Mouse (Mus musculus): ENCODE measurements around the gene Camk2n2. TPM values are rescaled to one million over a fixed set of nuclear protein-coding genes. Genes with fewer than 3 reads are reported as not detected.

Gene Camk2n2
- total and polyA plus RNA-seq, 3 experiments = 1.5 to 7.0 (median 2.0) TPM

DNA sequence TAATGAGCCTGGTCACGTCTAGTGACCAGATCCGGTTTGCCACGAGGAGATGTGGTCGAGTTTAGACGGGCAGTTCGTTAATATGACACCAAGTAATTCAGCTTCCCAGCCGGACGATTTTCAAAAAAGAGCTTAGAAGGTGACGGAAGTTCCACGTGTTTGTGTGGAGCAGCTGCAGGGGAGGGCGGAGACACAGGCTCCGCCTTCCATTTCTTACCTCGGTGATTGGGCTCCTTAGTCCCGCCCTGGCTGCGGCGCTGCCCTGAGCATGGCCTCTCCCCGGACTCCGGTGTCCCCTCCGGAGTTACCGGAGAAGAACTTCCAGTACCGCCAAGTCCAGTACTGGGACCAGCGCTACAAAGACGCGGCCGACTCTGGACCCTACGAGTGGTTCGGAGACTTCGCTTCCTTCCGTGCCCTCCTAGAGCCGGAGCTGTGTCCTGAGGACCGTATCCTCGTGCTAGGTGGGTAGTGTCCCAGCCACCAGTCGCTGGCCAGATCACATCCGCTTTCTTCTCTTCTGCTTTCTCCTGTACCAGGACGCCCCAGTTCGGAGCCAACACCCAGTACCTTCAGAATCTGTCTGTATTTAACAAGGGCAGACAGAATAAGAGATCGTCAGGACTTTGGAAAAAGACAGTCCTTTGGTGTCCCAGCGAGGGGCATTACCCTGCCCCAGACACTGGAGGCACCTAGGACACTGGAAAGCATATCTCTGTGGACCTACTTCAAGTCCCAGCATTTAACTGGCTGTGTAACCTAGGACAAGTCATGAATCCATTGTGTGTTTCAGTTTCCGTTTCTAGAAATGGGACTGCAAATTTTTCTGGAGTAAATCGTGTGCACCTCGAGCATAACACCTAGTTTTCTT lies 9.5 kb downstream of the Camk2n2 start, which contains the start of the genes Eef1akmt4, Gm49333 and Alg3:
Gene Eef1akmt4, plus strand, starts transcription at position 237 of the 871 bp plus-strand sequence.
Gene Gm49333, plus strand, starts transcription at position 254 of the 871 bp plus-strand sequence.
Gene Alg3, minus strand, starts transcription at position 379 of the 871 bp plus-strand sequence.
- Histone ChIP-seq H3K27ac (ENCODE audit: insufficient read depth, low read depth) (peak within 1 kb of the TSS; percentile 46), H3K79me2 (replicated peaks; ENCODE audit: control insufficient read depth, extremely low read depth, insufficient read depth, poor library complexity, severe bottlenecking) (peaks cover 8% of the 10 kb centered on the region), H3K4me2 (ENCODE audit: insufficient read depth, low read depth, poor library complexity, severe bottlenecking) (peak within 1 kb of the TSS; percentile 98), H3K4me1 (ENCODE audit: control insufficient read depth in 1 of 2, insufficient read depth in 2 of 2) (peaks cover 6 to 33% of the 10 kb centered on the region in 2 experiments), H3K4me3 (replicated peaks in 1 of 3; ENCODE audit: low read depth in 2 of 3, low read length in 2 of 3, poor library complexity in 1 of 3) (peak within 1 kb of the TSS; percentile 70 to 86 (median 79)), H3K27me3 (replicated peaks) (no peaks in the 10 kb centered on the region), H3K9ac (ENCODE audit: insufficient read depth, low read depth) (peak within 1 kb of the TSS; percentile 74), H3K36me3 (replicated peaks in 1 of 2; ENCODE audit: control insufficient read depth in 1 of 2, insufficient read depth in 1 of 2, low read length in 1 of 2) (peaks cover 21 to 56% of the 10 kb centered on the region in 2 experiments), H3K9me3 (replicated peaks; ENCODE audit: low read length) (no peaks in the 10 kb centered on the region)
- DNase-seq (ENCODE audit: extremely low read depth) = peak; percentile 100
- dilution Hi-C loops (cut with MboI; ENCODE audit: extremely low pct_ligation_motif_present, extremely low pct_unique_long_range_greater_than_20kb, low sequenced_read_pairs) = no loop called here
- in situ Hi-C loops (cut with MboI; ENCODE audit: low pct_ligation_motif_present, low pct_unique_long_range_greater_than_20kb, low sequenced_read_pairs) = loop anchor here (5.0 to 10.0 kb wide), 2 partner anchors 64 to 317 kb away; partner anchors contain the start of gene Abcf3
- TF ChIP-seq MYC (IDR thresholded peaks at IDR 0.05; ENCODE audit: low read depth, low read length) (peak; percentile 100), SIN3A (IDR thresholded peaks at IDR 0.05; ENCODE audit: low read length) (peak; percentile 99), ZMIZ1 (IDR thresholded peaks at IDR 0.05; ENCODE audit: low read depth, low read length) (peak; percentile 68; the same call in 1 of the 2 replicates), CHD1 (IDR thresholded peaks at IDR 0.05; ENCODE audit: low read depth, low read length) (peak; percentile 83; the same call in 1 of the 2 replicates), MAX (IDR thresholded peaks at IDR 0.05; ENCODE audit: low read length) (peak; percentile 100), KAT2A (IDR thresholded peaks at IDR 0.05; ENCODE audit: insufficient replicate concordance, low read length) (no peak), JUN (IDR thresholded peaks at IDR 0.05; ENCODE audit: insufficient read depth, low read depth, low read length) (peak; percentile 28; the same call in 1 of the 2 replicates), POLR2A (IDR thresholded peaks at IDR 0.05; ENCODE audit: low read depth, low read length) (peak; percentile 94), MAZ (IDR thresholded peaks at IDR 0.05; ENCODE audit: low read depth, low read length) (0 out of 2 replicates have a peak, but pooled peaks have one; percentile 44), ELF1 (IDR thresholded peaks at IDR 0.05; ENCODE audit: low read depth, low read length) (0 out of 2 replicates have a peak, but pooled peaks have one; percentile 48), ETS1 (conservative IDR thresholded peaks at IDR 0.05; ENCODE audit: low read depth, low read length) (peak; percentile 68), TCF12 (IDR thresholded peaks at IDR 0.05; ENCODE audit: low read depth, low read length) (peak; percentile 66; the same call in 1 of the 2 replicates), BHLHE40 (IDR thresholded peaks at IDR 0.05; ENCODE audit: low read depth, low read length) (peak; percentile 92), SMC3 (IDR thresholded peaks at IDR 0.05; ENCODE audit: low read depth, low read length) (no peak), NRF1 (IDR thresholded peaks at IDR 0.05; ENCODE audit: low read depth, low read length) (peak; percentile 64), POLR2AphosphoS2 (IDR thresholded peaks at IDR 0.05; ENCODE audit: low read depth, low read length) (no peak), GABPA (IDR thresholded peaks at IDR 0.05; ENCODE audit: insufficient replicate concordance, low read depth, low read length) (no peak), MXI1 (IDR thresholded peaks at IDR 0.05; ENCODE audit: low read depth, low read length) (peak; percentile 100), CHD2 (IDR thresholded peaks at IDR 0.05; ENCODE audit: low read length) (peak; percentile 60; the same call in 1 of the 2 replicates), RAD21 (IDR thresholded peaks at IDR 0.05; ENCODE audit: low read depth, low read length) (no peak), JUND (conservative IDR thresholded peaks at IDR 0.05; ENCODE audit: low read depth, low read length) (0 out of 2 replicates have a peak, but pooled peaks have one; percentile 30), HCFC1 (IDR thresholded peaks at IDR 0.05; ENCODE audit: low read depth, low read length) (peak; percentile 83), TBP (conservative IDR thresholded peaks at IDR 0.05; ENCODE audit: low read depth, low read length) (peak; percentile 91), IRF4 (IDR thresholded peaks at IDR 0.05; ENCODE audit: low read depth, low read length) (0 out of 2 replicates have a peak, but pooled peaks have one; percentile 16), E2F4 (IDR thresholded peaks at IDR 0.05; ENCODE audit: insufficient replicate concordance, low read depth, low read length) (0 out of 2 replicates have a peak, but pooled peaks have one; percentile 80), EP300 (IDR thresholded peaks at IDR 0.05; ENCODE audit: low read length) (no peak), NELFE (IDR thresholded peaks at IDR 0.05; ENCODE audit: low read depth, low read length) (peak; percentile 82)

All from CH12.LX (cell line).